Mouse (Mus musculus): ENCODE results near the gene Sh2d3c. TPM values are rescaled to one million over a fixed set of nuclear protein-coding genes. Genes with fewer than 3 reads are reported as not detected.

Gene Sh2d3c
- total RNA-seq, 2 experiments from 2014 or later: 3.3 to 10.5 TPM

- no peak for ATAC-seq (replicated peaks; ENCODE audit: low FRiP score, poor library complexity, severe bottlenecking)
Measured at GRCm38 (mm10) chr2:32779131-32779530, 58.3 kb downstream of the Sh2d3c start.

GRCm38 (mm10) chr2:32779714-32780113 is 58.9 kb downstream of the Sh2d3c start:
- no peak for ATAC-seq (replicated peaks; ENCODE audit: low FRiP score, poor library complexity, severe bottlenecking)

GRCm38 (mm10) chr2:32781710-32782109 is 60.9 kb downstream of the Sh2d3c start:
- no peak for ATAC-seq (replicated peaks; ENCODE audit: low FRiP score, poor library complexity, severe bottlenecking)

- ATAC-seq (replicated peaks; ENCODE audit: low FRiP score, poor library complexity, severe bottlenecking): no peak
Measured at GRCm38 (mm10) chr2:32784048-32784681, 63.3 kb downstream of the Sh2d3c start, which contains the start of gene Cfap157. Gene Cfap157, minus strand, starts transcription at chr2:32784428.

- no peak for ATAC-seq (replicated peaks; ENCODE audit: low FRiP score, poor library complexity, severe bottlenecking)
Measured at GRCm38 (mm10) chr2:32787176-32787575, 66.3 kb downstream of the Sh2d3c start.

GRCm38 (mm10) chr2:32788581-32788980 is 67.7 kb downstream of the Sh2d3c start:
- ATAC-seq (replicated peaks; ENCODE audit: low FRiP score, poor library complexity, severe bottlenecking): no peak

GRCm38 (mm10) chr2:32791297-32791696 is 70.4 kb downstream of the Sh2d3c start:
- no peak for ATAC-seq (replicated peaks; ENCODE audit: low FRiP score, poor library complexity, severe bottlenecking)

GRCm38 (mm10) chr2:32795748-32796418 is 75.0 kb downstream of the Sh2d3c start:
- no peak for ATAC-seq (replicated peaks; ENCODE audit: low FRiP score, poor library complexity, severe bottlenecking)

GRCm38 (mm10) chr2:32798251-32798962 is 77.6 kb downstream of the Sh2d3c start:
- ATAC-seq (replicated peaks; ENCODE audit: low FRiP score, poor library complexity, severe bottlenecking): no peak

Other genes starting within 250 kb of the Sh2d3c start
- 3.6 and 12.6 TPM in 2 replicates for gene Fam102a, start 185.7 kb upstream of the Sh2d3c start, total RNA-seq (2015; ENCODE audit: low replicate concordance)
- 0.77 and 3.0 TPM in 2 replicates for gene Fam102a, start 185.7 kb upstream of the Sh2d3c start, total RNA-seq (2017; ENCODE audit: low replicate concordance)
- gene Dpm2, start 150.2 kb upstream of the Sh2d3c start, total RNA-seq (2015; ENCODE audit: low replicate concordance): 33.9 and 45.3 TPM in 2 replicates
- 11.8 and 21.1 TPM in 2 replicates for gene Dpm2, start 150.2 kb upstream of the Sh2d3c start, total RNA-seq (2017; ENCODE audit: low replicate concordance)
- gene Pip5kl1, start 146.3 kb upstream of the Sh2d3c start, total RNA-seq (2015; ENCODE audit: low replicate concordance): not detected in 2 replicates
- not detected in 2 replicates for gene Pip5kl1, start 146.3 kb upstream of the Sh2d3c start, total RNA-seq (2017; ENCODE audit: low replicate concordance)
- gene 9430097D07Rik, start 145.4 kb upstream of the Sh2d3c start, total RNA-seq (2015; ENCODE audit: low replicate concordance): not detected in 2 replicates
- 0.90 TPM in 1 of 2 replicates, not detected in the other for gene 9430097D07Rik, start 145.4 kb upstream of the Sh2d3c start, total RNA-seq (2017; ENCODE audit: low replicate concordance)
- gene St6galnac4, start 134.0 kb upstream of the Sh2d3c start, total RNA-seq (2015; ENCODE audit: low replicate concordance): 2.9 and 3.8 TPM in 2 replicates
- 2.3 and 2.4 TPM in 2 replicates for gene St6galnac4, start 134.0 kb upstream of the Sh2d3c start, total RNA-seq (2017; ENCODE audit: low replicate concordance)
- not detected in 2 replicates for gene St6galnac6, start 121.3 kb upstream of the Sh2d3c start, total RNA-seq (2015; ENCODE audit: low replicate concordance)
- 0.64 and 3.9 TPM in 2 replicates for gene St6galnac6, start 121.3 kb upstream of the Sh2d3c start, total RNA-seq (2017; ENCODE audit: low replicate concordance)
- gene Ak1, start 99.3 kb upstream of the Sh2d3c start, total RNA-seq (2015; ENCODE audit: low replicate concordance): 0.84 TPM in 1 of 2 replicates, not detected in the other
- gene Ak1, start 99.3 kb upstream of the Sh2d3c start, total RNA-seq (2017; ENCODE audit: low replicate concordance): not detected in 2 replicates
- 5.4 and 15.5 TPM in 2 replicates for gene Eng, start 74.5 kb upstream of the Sh2d3c start, total RNA-seq (2015; ENCODE audit: low replicate concordance)
- gene Eng, start 74.5 kb upstream of the Sh2d3c start, total RNA-seq (2017; ENCODE audit: low replicate concordance): 0.64 and 1.4 TPM in 2 replicates
- gene Fpgs, start 16.9 kb upstream of the Sh2d3c start, total RNA-seq (2015; ENCODE audit: low replicate concordance): not detected in 2 replicates
- 1.5 and 3.7 TPM in 2 replicates for gene Fpgs, start 16.9 kb upstream of the Sh2d3c start, total RNA-seq (2017; ENCODE audit: low replicate concordance)
- gene Cdk9, start 8.0 kb upstream of the Sh2d3c start, total RNA-seq (2015; ENCODE audit: low replicate concordance): 17.2 and 33.9 TPM in 2 replicates
- 26.2 and 29.3 TPM in 2 replicates for gene Cdk9, start 8.0 kb upstream of the Sh2d3c start, total RNA-seq (2017; ENCODE audit: low replicate concordance)
- not detected in 2 replicates for gene 6330409D20Rik, start 20.0 kb downstream of the Sh2d3c start, total RNA-seq (2015; ENCODE audit: low replicate concordance)
- gene 6330409D20Rik, start 20.0 kb downstream of the Sh2d3c start, total RNA-seq (2017; ENCODE audit: low replicate concordance): not detected in 2 replicates
- 2.9 and 4.2 TPM in 2 replicates for gene Tor2a, start 36.2 kb downstream of the Sh2d3c start, total RNA-seq (2015; ENCODE audit: low replicate concordance)
- gene Tor2a, start 36.2 kb downstream of the Sh2d3c start, total RNA-seq (2017; ENCODE audit: low replicate concordance): 0.91 and 4.5 TPM in 2 replicates
- 1.3 TPM in 1 of 2 replicates, not detected in the other for gene Ttc16, start 54.6 kb downstream of the Sh2d3c start, total RNA-seq (2015; ENCODE audit: low replicate concordance)
- gene Ttc16, start 54.6 kb downstream of the Sh2d3c start, total RNA-seq (2017; ENCODE audit: low replicate concordance): not detected in 2 replicates
- gene Ptrh1, start 54.7 kb downstream of the Sh2d3c start, total RNA-seq (2015; ENCODE audit: low replicate concordance): 2.2 TPM in 1 of 2 replicates, not detected in the other
- gene Ptrh1, start 54.7 kb downstream of the Sh2d3c start, total RNA-seq (2017; ENCODE audit: low replicate concordance): 11.3 TPM in 1 of 2 replicates, not detected in the other
- gene Cfap157, start 63.4 kb downstream of the Sh2d3c start, total RNA-seq (2015; ENCODE audit: low replicate concordance): not detected in 2 replicates
- gene Cfap157, start 63.4 kb downstream of the Sh2d3c start, total RNA-seq (2017; ENCODE audit: low replicate concordance): not detected in 2 replicates
- gene Stxbp1, start 126.2 kb downstream of the Sh2d3c start, total RNA-seq (2015; ENCODE audit: low replicate concordance): 0.84 and 1.4 TPM in 2 replicates
- 0.61 and 4.0 TPM in 2 replicates for gene Stxbp1, start 126.2 kb downstream of the Sh2d3c start, total RNA-seq (2017; ENCODE audit: low replicate concordance)
- 2.2 and 8.8 TPM in 2 replicates for gene Fam129b, start 155.1 kb downstream of the Sh2d3c start, total RNA-seq (2015; ENCODE audit: low replicate concordance)
- 5.0 and 11.5 TPM in 2 replicates for gene Fam129b, start 155.1 kb downstream of the Sh2d3c start, total RNA-seq (2017; ENCODE audit: low replicate concordance)
- 414 and 420 TPM in 2 replicates for gene Rpl12, start 240.5 kb downstream of the Sh2d3c start, total RNA-seq (2015; ENCODE audit: low replicate concordance)
- 266 and 285 TPM in 2 replicates for gene Rpl12, start 240.5 kb downstream of the Sh2d3c start, total RNA-seq (2017; ENCODE audit: low replicate concordance)
- 3.8 TPM in 1 of 2 replicates, not detected in the other for gene Lrsam1, start 240.6 kb downstream of the Sh2d3c start, total RNA-seq (2015; ENCODE audit: low replicate concordance)
- 0.30 and 1.0 TPM in 2 replicates for gene Lrsam1, start 240.6 kb downstream of the Sh2d3c start, total RNA-seq (2017; ENCODE audit: low replicate concordance)

Measured in erythroid progenitor cell, adult 5-6 weeks (primary cell).